Mouse (Mus musculus): ENCODE results near the gene Abcg8. TPM values are rescaled to one million over a fixed set of nuclear protein-coding genes. Genes with fewer than 3 reads are reported as not detected.

Gene Abcg8
- total and polyA plus RNA-seq, 2 experiments: 65.5 to 115 TPM

DNA sequence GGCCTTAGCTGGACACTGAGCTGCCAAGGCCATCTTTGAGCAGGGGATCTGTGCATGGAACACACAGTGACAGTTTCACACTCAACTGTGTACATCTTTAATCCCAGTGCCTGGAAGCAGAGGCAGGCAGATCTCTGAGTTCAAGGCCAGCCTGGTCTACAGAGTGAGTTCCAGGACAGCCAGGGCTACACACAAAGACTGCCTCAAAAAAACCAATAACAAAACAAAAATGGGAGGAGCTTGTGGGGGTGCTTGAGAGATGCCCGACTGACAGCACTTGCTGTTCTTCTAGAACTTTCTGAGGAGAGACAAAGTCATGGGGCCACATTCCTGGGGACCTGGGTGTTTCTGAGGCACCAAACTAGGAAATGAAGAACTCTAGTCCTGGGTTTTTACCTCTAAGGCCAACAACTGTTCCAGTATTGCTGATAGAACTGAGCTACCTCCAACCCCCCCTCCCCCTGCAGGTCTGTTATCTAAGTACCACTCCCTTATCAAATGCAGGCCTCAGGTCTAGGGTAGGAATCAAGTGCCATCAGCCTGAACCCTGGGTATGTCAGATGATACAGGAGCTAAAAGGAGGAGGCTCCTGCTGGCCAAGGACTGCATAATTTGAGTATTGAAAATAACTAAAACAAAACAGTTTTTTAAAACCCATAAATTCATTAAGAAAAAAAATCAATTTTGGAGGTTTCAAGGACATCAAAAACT, 52.3 kb downstream of the Abcg8 start:
- no peaks in the 10 kb centered on the region for H3K27me3 ChIP-seq (ENCODE audit: control insufficient read depth, insufficient read depth, low read length)
- no peak overlapping the region for H3K9ac ChIP-seq (ENCODE audit: low read depth, low read length)
- peaks cover 5% of the 10 kb centered on the region for H3K4me1 ChIP-seq (ENCODE audit: control insufficient read depth, insufficient read depth, low read length)
- WGBS: 40% methylated on average over 1 of the region's 1 CpGs
- H3K4me3 ChIP-seq (ENCODE audit: insufficient read depth, low read depth, low read length): no peak overlapping the region
- no peak for TF ChIP-seq POLR2A (IDR thresholded peaks at IDR 0.05; ENCODE audit: extremely low read depth, insufficient read depth, low read length)
- TF ChIP-seq CTCF (IDR thresholded peaks at IDR 0.05; ENCODE audit: low read depth, low read length): no peak
- H3K79me2 ChIP-seq (ENCODE audit: control insufficient read depth, insufficient read depth, low read length): peaks cover 4% of the 10 kb centered on the region; the same call in 1 of the 2 replicates
- H3K36me3 ChIP-seq (ENCODE audit: control insufficient read depth, insufficient read depth, low read length): peaks cover 58% of the 10 kb centered on the region
- H3K27ac ChIP-seq (replicated peaks; ENCODE audit: insufficient read depth, low read depth, low read length): no peak overlapping the region
- no peak for DNase-seq (ENCODE audit: extremely low read depth, low read depth, low spot score)

DNA sequence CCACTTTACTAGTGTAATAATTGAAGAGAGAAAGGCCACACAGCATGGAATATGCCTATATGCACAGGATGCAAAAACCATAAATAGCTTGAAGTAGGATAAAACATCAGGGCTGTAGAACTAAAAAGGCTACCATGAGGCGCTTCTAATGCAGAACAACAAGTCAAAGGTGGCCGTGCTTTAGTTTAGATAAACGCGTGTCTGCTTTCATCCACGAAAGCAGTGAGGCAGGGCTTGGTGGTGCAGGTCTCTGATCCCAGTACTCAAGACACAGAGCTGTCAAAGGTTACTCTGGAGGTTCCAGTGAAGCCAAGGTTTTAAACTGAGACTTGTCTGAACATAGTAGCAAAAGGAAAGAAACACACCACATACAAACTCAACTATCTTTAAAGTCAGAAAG, 53.0 kb downstream of the Abcg8 start:
- Histone ChIP-seq H3K27ac (replicated peaks; ENCODE audit: insufficient read depth, low read depth, low read length) (no peak overlapping the region), H3K79me2 (ENCODE audit: control insufficient read depth, insufficient read depth, low read length) (peaks cover 4% of the 10 kb centered on the region; the same call in 1 of the 2 replicates), H3K4me3 (ENCODE audit: insufficient read depth, low read depth, low read length) (no peak overlapping the region), H3K36me3 (ENCODE audit: control insufficient read depth, insufficient read depth, low read length) (peaks cover 54% of the 10 kb centered on the region), H3K9ac (ENCODE audit: low read depth, low read length) (no peak overlapping the region), H3K4me1 (ENCODE audit: control insufficient read depth, insufficient read depth, low read length) (peaks cover 9% of the 10 kb centered on the region), H3K27me3 (ENCODE audit: control insufficient read depth, insufficient read depth, low read length) (no peaks in the 10 kb centered on the region)
- no peak for TF ChIP-seq CTCF (IDR thresholded peaks at IDR 0.05; ENCODE audit: low read depth, low read length)
- no peak for TF ChIP-seq POLR2A (IDR thresholded peaks at IDR 0.05; ENCODE audit: extremely low read depth, insufficient read depth, low read length)
- no peak for DNase-seq (ENCODE audit: extremely low read depth, low read depth, low spot score)
- 95% methylated on average over 5 of the region's 5 CpGs for WGBS

DNA sequence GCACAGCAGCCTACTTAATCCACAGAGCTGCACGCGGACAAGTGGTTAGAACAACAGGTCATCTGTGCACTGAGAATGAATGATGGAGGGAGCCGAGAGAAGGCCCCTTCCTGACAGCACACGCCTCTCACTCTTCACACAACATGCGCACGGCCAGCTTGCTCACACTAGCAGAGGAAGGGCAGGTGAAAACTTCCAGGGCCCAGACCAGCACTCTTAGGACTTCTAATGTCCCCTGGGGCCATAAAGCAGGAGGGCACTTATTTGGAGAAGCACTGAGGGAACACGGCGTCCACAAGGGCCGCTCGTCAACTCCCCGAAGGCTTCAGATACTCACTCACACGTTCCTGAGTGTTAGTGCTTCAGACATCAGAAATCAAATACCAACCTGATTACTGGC, 55.3 kb downstream of the Abcg8 start:
- Histone ChIP-seq H3K4me1 (ENCODE audit: control insufficient read depth, insufficient read depth, low read length) (peaks cover 19% of the 10 kb centered on the region), H3K79me2 (ENCODE audit: control insufficient read depth, insufficient read depth, low read length) (peaks cover 7% of the 10 kb centered on the region; the same call in 1 of the 2 replicates), H3K9ac (ENCODE audit: low read depth, low read length) (no peak overlapping the region), H3K27ac (replicated peaks; ENCODE audit: insufficient read depth, low read depth, low read length) (peak overlapping the region; percentile 25; the same call in 1 of the 2 replicates), H3K4me3 (ENCODE audit: insufficient read depth, low read depth, low read length) (no peak overlapping the region), H3K36me3 (ENCODE audit: control insufficient read depth, insufficient read depth, low read length) (peaks cover 44% of the 10 kb centered on the region), H3K27me3 (ENCODE audit: control insufficient read depth, insufficient read depth, low read length) (no peaks in the 10 kb centered on the region)
- DNase-seq (ENCODE audit: extremely low read depth, low read depth, low spot score): no peak
- no peak for TF ChIP-seq CTCF (IDR thresholded peaks at IDR 0.05; ENCODE audit: low read depth, low read length)
- no peak for TF ChIP-seq POLR2A (IDR thresholded peaks at IDR 0.05; ENCODE audit: extremely low read depth, insufficient read depth, low read length)
- WGBS: 94% methylated on average over 12 of the region's 12 CpGs

DNA sequence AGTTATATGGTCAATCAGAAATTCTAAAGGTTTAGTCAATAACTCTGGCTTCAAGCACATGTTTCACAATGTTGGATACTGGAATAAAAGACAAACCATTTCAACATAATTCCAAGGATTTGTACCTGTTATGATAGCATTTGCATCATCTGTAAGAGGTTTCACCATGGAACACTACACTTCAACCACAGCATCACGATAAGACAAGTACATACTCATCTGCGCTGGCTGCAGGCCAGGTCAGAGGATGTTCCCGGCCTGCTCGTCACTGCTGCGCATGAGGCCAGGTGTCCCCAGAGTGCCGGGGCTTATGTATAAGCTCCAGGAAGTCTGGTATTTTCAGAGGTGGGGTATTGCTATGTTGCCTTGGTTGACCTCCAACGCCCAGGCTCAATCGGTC, 56.5 kb downstream of the Abcg8 start:
- Histone ChIP-seq H3K27ac (replicated peaks; ENCODE audit: insufficient read depth, low read depth, low read length) (peak overlapping the region; percentile 93), H3K4me1 (ENCODE audit: control insufficient read depth, insufficient read depth, low read length) (peaks cover 24% of the 10 kb centered on the region), H3K4me3 (ENCODE audit: insufficient read depth, low read depth, low read length) (no peak overlapping the region), H3K27me3 (ENCODE audit: control insufficient read depth, insufficient read depth, low read length) (no peaks in the 10 kb centered on the region), H3K36me3 (ENCODE audit: control insufficient read depth, insufficient read depth, low read length) (peaks cover 36% of the 10 kb centered on the region), H3K79me2 (ENCODE audit: control insufficient read depth, insufficient read depth, low read length) (peaks cover 14% of the 10 kb centered on the region; the same call in 1 of the 2 replicates), H3K9ac (ENCODE audit: low read depth, low read length) (peak overlapping the region; percentile 19)
- DNase-seq (ENCODE audit: extremely low read depth, low read depth, low spot score): peak; percentile 97
- WGBS: 22% methylated on average over 8 of the region's 8 CpGs
- TF ChIP-seq POLR2A (IDR thresholded peaks at IDR 0.05; ENCODE audit: extremely low read depth, insufficient read depth, low read length) (no peak), CTCF (IDR thresholded peaks at IDR 0.05; ENCODE audit: low read depth, low read length) (no peak)

DNA sequence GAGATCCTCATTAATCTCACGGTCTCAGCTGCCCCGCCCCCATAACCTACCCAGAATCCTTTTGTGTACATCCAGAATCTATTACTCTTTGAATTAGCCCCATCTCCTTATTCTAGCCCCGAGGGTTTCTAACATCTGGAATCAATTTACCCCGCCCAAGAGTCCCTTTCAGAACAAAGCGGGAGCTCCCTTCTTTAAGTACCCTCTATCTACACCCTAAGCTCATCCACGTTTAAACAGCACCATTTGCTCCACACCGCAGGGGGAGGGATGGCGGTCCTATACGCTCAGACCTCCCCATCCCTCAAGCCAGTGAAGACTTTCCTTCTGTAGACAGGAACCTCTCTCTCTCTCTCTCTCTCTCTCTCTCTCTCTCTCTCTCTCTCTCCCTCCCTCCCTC, 60.6 kb downstream of the Abcg8 start:
- Histone ChIP-seq H3K27ac (replicated peaks; ENCODE audit: insufficient read depth, low read depth, low read length) (peak overlapping the region; percentile 64), H3K79me2 (ENCODE audit: control insufficient read depth, insufficient read depth, low read length) (peaks cover 11% of the 10 kb centered on the region; the same call in 1 of the 2 replicates), H3K4me3 (ENCODE audit: insufficient read depth, low read depth, low read length) (no peak overlapping the region), H3K4me1 (ENCODE audit: control insufficient read depth, insufficient read depth, low read length) (peaks cover 36% of the 10 kb centered on the region), H3K9ac (ENCODE audit: low read depth, low read length) (no peak overlapping the region), H3K27me3 (ENCODE audit: control insufficient read depth, insufficient read depth, low read length) (no peaks in the 10 kb centered on the region), H3K36me3 (ENCODE audit: control insufficient read depth, insufficient read depth, low read length) (peaks cover 19% of the 10 kb centered on the region)
- WGBS: 93% methylated on average over 9 of the region's 9 CpGs
- DNase-seq (ENCODE audit: extremely low read depth, low read depth, low spot score): no peak
- TF ChIP-seq POLR2A (IDR thresholded peaks at IDR 0.05; ENCODE audit: extremely low read depth, insufficient read depth, low read length) (no peak), CTCF (IDR thresholded peaks at IDR 0.05; ENCODE audit: low read depth, low read length) (no peak)

Measured in liver, adult 2 months (tissue).